Mouse (Mus musculus) heart, postnatal 0 days (tissue): ENCODE measurements around the gene Pa2g4.

ENCODE experiments used
- CTCF ChIP-seq: IDR thresholded peaks from 2 replicates; pipeline ENCODE4 v1.5.1; 2016; ENCODE audit warnings: antibody characterized with exemption, control low read depth, low read depth
- EP300 ChIP-seq: IDR thresholded peaks from 2 replicates; pipeline ENCODE4 v1.6.1; 2016; ENCODE audit warnings: antibody characterized with exemption, low read depth

DNA sequence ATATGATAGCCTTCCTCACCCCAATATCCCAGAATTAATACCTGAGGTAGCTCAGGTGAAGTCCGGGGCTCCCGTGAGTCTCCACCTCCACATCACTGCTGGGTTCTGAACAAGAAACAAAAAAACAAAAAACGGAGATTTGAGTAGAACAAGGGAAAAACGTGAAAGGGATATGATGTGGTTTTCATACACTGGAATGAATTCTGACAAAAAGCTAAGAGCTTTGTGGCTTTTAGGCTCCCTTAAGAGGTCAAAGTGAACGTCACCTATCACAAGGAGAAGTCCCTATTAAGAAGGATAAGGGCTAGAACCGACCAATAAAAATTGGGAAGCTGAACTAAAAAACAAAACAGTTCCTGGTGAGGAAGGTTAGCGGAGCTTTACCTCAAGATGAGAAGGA lies 19.0 kb downstream of the Pa2g4 start:
- no peak for TF ChIP-seq CTCF
- no peak for TF ChIP-seq EP300
